Mouse (Mus musculus) cerebellum, adult (tissue): ENCODE results near the gene Bclaf1.
A peak's percentile ranks its signal among the peaks of the same experiment; 100 is the strongest.

Experiments
- ATAC-seq: cut with Nextera tagmentation; 2 replicates; pipeline ENCODE4 v1.9.2; 2017; ENCODE audit warnings: mild to moderate bottlenecking, moderate library complexity, mixed read lengths; ENCODE audit not compliant: insufficient number of reproducible peaks, low FRiP score, low TSS enrichment

Gene Bclaf1

DNA sequence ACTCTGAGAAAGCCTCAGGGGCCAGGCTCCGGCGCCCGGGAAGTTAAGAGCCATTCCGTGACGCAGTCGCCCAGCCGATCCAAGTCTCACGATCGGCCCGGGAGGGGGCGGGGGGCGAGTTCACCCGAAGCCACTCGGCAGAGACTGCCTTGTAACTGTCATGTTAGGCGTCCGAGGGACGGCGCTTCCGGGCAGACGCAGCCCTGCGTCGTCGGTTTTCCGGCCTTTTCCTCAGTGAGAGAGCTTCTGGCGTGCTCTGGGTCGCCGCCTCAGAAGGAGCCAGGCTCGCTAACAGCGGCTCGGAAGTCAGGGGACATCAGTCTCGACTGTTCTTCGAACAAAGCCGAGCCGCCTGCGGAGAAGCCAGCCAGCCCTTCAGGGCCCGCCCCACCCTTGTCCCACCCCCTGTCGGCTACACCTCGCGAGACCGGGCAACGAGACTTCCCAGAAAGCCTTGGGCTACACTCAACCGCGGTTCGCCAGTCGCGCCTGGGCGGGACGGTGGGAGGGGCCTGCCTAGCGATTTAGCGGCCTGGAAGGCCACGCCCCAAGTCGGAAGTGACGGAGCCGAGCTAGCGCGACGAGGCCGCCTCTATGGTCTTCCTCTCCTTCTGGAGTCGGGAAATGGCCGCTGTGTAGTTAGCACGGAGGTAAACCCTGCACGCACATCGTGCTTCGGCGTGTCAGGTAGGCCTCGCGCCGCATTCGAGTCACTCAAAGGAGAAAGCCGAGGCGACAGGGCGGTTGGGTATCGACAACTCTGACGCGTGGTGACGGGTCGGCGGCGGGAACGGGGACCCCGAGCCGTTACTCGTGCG lies at the start of gene Bclaf1:
Bclaf1 (plus strand) TSS at position 552 of the 818 bp plus-strand sequence.
- ATAC-seq = peak; percentile 95

DNA sequence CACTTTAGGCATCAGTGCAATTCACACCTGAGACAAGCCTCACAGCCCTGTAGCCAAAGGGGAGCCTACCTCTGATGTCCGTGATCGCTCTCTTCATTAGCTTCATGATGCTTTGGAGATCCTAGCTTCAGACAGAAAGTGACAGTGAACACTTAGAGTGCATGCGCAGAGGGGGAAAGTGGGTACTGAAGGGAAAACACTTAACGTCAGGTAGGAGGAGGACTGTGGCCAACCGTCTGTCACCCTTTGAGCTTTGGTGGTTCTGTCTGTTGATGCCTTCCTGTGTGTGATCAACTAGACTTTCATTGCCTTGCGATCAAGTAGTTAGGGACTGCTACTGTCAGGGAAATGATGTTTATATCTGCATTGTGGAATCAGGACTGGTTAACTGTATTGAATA lies 49.4 kb upstream of the Bclaf1 start:
- no peak for ATAC-seq

- ATAC-seq = no peak
Measured at GRCm38 (mm10) chr10:20264479-20264878, 47.8 kb upstream of the Bclaf1 start.

DNA sequence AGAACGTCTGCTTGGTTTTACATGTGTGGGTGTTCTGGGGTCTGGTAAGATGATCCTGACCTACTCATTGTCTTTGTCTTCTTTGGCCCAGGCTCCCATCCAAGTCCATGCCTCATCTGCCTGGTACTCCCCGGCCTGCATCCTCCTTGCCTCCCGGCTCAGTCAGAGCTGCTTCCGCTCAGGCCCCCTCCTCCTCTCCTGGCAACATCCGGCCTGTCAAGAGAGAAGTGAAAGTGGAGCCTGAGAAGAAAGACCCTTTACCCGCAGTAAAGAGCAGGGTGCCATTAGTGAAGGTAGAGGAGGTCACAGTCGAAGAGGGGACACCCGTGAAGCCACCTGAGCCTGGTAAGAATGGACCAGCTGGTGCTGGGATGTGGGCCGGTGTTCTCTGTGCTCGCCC lies 45.2 kb upstream of the Bclaf1 start:
- no peak for ATAC-seq

GRCm38 (mm10) chr10:20268945-20269344 lies 43.3 kb upstream of the Bclaf1 start:
- ATAC-seq = no peak

DNA sequence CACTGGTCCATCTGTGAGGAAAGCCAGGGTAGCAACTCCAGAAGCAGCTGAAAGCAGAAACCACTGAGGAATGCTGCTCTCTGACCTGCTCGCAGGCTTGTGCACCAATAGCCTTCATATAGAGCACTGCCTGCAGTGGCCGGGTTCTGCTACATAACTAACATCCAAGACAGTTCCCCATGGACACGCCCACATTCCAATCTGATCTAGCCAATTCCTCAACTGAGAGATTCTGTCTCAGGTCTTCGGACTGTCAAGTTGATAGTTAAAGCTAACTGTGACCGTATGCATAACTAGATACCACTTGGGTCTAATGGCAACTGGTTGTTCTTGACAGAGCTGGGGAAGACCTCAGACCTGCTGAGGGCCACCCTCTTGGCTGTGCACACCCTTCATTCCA lies 39.9 kb upstream of the Bclaf1 start:
- no peak for ATAC-seq

DNA sequence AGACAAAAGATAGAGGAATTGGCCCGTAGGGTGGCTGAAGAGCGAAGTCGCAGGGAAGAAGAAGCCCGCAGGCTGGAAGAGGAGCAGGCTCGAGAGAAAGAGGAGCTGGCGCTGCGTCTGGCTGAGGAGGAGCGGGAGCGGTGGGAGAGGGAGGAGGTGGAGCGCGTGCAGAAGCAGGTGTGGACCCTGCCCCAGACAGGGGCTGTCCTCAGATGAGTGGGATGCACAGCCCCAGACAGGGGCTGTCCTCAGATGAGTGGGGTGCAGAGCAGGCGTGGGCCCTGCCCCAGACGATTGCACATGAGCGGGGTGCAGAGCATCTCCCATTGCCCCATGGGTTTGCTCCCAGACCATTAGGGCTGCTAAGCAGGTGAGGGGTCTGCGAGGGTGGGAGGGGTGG lies 39.0 kb upstream of the Bclaf1 start:
- ATAC-seq = no peak

DNA sequence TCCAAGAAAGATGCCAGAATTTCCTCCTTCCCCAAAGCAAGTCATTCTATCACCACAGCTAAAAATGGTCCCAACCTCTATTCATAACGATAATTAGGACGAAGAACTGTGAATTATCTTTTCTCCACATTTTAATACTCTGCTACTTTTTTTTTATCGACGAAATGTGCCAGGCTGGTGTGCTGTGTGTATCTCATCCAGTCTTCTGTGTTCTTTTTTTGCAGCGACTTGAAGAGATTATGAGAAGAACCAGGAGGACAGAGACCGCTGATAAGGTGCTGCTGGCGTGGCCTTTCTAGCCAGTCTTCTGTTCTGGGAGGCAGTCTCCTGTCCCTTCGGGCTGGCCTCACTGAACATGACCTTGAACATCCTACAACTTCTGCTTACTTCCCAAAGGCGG lies 38.2 kb upstream of the Bclaf1 start:
- ATAC-seq = no peak

- ATAC-seq = no peak
Measured at GRCm38 (mm10) chr10:20281456-20281855, 30.8 kb upstream of the Bclaf1 start.

DNA sequence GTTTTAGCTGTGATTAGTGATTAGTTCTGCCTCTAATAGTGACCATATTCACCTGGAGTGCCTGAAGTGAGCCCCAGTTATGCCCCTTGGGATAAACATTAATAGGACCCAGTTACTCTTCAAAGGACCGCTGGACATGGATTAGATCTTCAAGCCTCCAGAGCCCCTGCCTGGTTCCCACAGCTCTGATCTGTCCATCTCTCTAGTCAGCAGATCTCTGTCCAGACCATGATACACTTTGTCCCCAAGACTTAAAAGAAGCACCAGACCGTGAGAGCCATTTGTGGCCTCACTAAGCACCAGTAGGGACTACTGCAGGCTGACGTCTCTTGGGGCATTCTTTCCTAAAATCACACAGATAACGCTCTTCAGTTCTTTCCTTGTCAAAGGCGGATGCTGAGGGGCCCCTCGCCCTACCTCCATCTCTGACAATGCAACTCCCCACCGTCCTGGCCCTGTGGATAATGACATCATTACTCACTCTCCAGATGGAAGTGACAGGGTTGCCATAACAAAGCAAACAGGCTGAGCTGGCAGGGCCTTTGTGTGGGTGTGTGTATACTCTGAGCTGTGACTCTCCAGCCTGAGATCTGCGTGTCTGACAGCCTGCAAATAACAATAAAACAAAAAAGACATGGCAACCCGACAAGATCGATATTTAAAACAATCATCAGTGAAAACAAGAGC lies 26.8 kb upstream of the Bclaf1 start:
- ATAC-seq = peak; percentile 71

DNA sequence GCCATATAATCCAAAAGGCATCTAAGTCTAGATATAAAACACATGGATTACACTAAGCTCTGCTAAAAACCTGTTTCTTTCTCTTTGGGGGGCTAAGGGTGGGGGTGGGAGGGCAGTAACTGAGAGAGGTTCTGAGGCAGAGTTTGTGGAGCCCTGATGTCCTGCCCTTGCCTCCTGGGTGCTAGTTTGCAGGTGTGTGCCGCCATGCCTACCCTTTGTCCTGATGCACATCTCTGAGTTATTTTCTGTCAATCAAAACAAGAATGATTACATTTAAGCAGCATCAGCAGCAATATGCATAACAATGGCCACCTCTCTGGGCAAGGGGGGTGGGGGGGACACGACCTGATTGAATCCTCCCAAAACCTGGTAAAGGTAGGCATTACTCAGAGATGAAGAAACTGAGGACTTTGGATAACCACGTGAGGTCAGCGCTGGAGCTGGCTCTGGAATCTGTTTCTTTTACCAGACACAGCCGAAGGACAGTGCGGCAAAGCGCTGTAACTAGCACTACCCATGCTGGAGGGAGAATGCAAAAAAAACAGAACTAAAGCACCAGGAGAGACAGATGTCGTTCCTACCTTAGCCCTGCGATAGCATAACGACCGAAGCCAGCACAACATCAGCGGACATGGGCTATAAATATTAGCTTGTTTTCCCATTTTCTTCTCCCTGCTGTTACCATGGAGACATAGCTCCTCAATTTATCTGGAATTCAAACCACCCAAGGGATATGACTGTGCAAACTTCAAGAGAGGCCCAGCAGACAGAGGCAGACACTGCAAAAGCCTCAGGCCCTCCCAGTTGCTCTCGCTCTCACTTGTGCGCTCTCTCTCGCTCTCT lies 26.1 kb upstream of the Bclaf1 start:
- no peak for ATAC-seq

DNA sequence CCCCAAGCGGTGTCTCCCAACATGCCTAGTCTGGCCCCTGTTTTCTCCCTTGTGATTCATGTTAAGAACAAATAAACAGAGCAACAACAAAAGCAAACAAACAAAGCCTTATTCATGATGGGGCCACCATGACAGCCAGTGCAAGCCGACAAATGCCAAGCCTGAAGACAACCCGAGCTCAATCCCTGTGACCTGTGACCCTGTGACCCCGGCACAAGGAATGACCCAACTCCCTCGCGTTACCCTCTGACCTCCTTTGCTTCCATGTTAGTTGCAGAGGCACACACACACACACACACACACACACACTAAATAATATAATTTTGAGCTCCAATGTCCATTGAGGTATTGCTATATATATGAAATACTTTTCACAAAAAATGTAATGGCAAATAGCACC lies 24.9 kb upstream of the Bclaf1 start:
- ATAC-seq = no peak

DNA sequence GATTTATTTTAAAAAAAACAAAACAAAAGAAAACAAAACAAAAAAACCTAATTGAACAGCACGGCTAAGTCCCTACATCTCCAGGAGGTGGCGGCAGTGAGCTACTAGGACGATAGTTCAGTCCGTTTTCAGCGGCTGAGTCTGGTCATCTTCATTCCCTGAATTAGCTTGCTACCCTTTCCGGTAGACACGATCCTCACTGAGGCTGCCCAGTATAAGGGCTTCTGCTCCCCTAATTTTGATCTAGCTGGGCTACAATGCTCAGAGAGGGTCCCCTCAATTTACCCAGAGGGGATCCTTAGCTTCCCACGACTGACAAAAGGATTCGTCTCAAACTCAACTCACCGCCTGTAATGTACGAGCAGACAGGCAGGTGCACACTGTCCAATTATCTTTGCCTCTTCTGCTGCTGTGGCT lies 21.8 kb upstream of the Bclaf1 start:
- peak; percentile 86 for ATAC-seq

GRCm38 (mm10) chr10:20295961-20296360 lies 16.3 kb upstream of the Bclaf1 start:
- no peak for ATAC-seq

DNA sequence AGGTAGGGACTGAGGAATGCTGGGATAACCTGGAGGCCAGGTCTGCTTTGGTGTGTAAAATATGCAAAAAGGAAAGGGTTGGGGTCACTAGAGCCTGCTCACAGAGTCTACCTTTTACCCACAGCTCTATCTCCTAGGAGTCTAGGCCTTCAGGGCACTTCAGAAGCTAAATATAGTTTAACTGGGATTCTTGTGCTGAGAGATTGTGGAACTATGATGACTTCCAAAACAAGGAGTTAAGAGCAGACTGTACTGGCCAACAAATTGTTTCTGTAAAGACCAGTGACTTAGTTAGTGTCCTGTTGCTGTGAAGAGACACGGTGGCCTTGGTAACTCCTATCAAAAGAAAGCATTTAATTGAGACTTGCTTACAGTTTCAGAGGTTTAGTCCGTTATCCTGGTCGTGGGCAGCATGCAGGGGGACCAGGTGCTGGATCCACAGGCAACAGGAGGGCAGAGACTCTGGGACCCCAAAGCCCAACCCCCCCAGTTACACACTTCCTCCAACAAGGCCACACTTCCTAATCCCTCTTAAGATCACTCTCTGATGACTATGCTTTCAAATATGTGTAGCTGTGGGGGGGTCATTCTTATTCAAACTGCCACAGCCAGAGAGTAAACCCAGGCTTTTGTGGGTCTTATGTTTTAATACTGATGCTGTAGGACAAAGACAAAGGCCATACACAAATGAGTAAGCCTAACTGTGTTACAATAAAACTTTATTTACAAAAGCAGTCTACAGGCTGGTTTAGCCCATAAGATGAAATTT lies 13.9 kb upstream of the Bclaf1 start:
- no peak for ATAC-seq

DNA sequence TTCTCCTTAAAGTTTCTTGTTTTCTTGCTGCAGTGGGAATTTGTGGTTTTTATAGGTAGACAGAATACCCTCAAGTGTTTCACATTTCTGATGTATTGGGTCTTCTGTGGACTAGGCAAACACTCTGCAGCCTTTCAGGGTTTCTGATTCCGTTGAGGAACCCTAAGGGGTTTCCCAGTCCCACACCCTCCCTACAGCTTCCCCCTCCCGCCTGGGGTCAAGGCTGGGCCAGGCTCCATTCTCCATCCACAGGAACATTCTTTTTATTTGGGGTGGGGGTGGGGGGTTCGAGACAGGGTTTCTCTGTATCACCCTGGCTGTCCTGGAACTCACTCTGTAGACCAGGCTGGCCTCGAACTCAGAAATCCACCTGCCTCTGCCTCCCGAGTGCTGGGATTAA lies 13.2 kb upstream of the Bclaf1 start:
- no peak for ATAC-seq

- ATAC-seq = no peak; the same call in 1 of the 2 replicates
Measured at GRCm38 (mm10) chr10:20310969-20311769, 1.1 kb upstream of the Bclaf1 start.

DNA sequence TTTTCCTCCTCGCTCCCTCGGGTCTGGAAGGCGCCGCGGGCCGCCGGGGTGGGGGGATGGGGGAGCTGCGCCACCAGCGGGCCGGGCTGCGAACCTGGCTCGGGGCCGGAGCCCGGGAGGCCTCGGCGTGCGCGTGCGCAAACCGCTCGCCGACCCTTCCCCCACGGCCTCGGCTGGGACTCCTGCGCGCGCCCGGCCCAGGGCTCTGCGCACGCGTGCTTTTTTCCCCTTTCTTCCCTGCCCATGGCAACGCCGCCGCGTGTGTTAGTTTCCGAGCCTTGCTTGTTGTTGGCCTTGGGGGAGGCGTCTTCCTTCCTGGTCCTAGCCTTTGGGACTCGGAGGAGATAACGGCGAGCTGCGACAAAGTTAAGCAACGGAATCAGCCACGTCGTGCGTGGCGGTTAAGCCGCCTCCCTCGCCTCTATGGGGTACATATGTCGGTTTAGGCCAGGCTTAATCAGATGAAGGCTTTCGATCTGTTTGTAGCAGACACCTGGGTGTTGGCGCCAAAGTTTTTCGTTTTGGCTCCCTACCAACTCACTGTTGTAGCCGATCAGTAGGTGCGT lies 550 bp downstream of the Bclaf1 start:
- peak; percentile 70 for ATAC-seq

- ATAC-seq = no peak
Measured at GRCm38 (mm10) chr10:20313447-20313846, 1.2 kb downstream of the Bclaf1 start.
